Mouse (Mus musculus) right cerebral cortex, postnatal 36 days (tissue): ENCODE measurements around the gene Mylpf.
A peak's percentile ranks its signal among the peaks of the same experiment; 100 is the strongest.
"Not testable (repeated sequence)": the region's sequence is repeated elsewhere in the genome, so short reads cannot be mapped to it uniquely, and the experiment has no call there.

Experiments
- DNase-seq, 2 experiments: peaks; one replicate each; pipeline ENCODE4 v3.0.0; 2022; ENCODE audit warnings: low spot score in 2 of 2, mixed read lengths in 1 of 2

Mylpf gene

GRCm38 (mm10) chr7:127208553-127209438 lies at the start of gene Mylpf:
Gene Mylpf (plus strand): TSS chr7:127208890.
- DNase-seq = peak; percentile 91 to 97

GRCm38 (mm10) chr7:127162546-127162945 lies 46.1 kb upstream of the Mylpf start:
- no peak for DNase-seq

GRCm38 (mm10) chr7:127164002-127164401 lies 44.7 kb upstream of the Mylpf start:
- DNase-seq = no peak

- DNase-seq = no peak
Measured at GRCm38 (mm10) chr7:127165607-127166493, 42.8 kb upstream of the Mylpf start.

GRCm38 (mm10) chr7:127166501-127166900 lies 42.2 kb upstream of the Mylpf start:
- no peak for DNase-seq

- no peak for DNase-seq
Measured at GRCm38 (mm10) chr7:127176937-127177336, 31.8 kb upstream of the Mylpf start.

- no peak for DNase-seq
Measured at GRCm38 (mm10) chr7:127180783-127181182, 27.9 kb upstream of the Mylpf start.

GRCm38 (mm10) chr7:127181724-127182123 lies 27.0 kb upstream of the Mylpf start:
- not testable (repeated sequence) for DNase-seq

GRCm38 (mm10) chr7:127183345-127183744 lies 25.3 kb upstream of the Mylpf start:
- no peak for DNase-seq

GRCm38 (mm10) chr7:127183828-127184227 lies 24.9 kb upstream of the Mylpf start:
- no peak for DNase-seq

GRCm38 (mm10) chr7:127184720-127185119 lies 24.0 kb upstream of the Mylpf start:
- DNase-seq = no peak

GRCm38 (mm10) chr7:127185601-127186000 lies 23.1 kb upstream of the Mylpf start:
- DNase-seq = no peak

GRCm38 (mm10) chr7:127187351-127187750 lies 21.3 kb upstream of the Mylpf start:
- DNase-seq = no peak

GRCm38 (mm10) chr7:127188305-127189276 lies 20.1 kb upstream of the Mylpf start:
- no peak for DNase-seq

GRCm38 (mm10) chr7:127190672-127191071 lies 18.0 kb upstream of the Mylpf start:
- DNase-seq = no peak

GRCm38 (mm10) chr7:127192989-127193388 lies 15.7 kb upstream of the Mylpf start:
- DNase-seq = no peak

- no peak for DNase-seq
Measured at GRCm38 (mm10) chr7:127194011-127194632, 14.6 kb upstream of the Mylpf start.

- no peak for DNase-seq
Measured at GRCm38 (mm10) chr7:127194633-127195029, 14.1 kb upstream of the Mylpf start.

- peak; percentile 95 to 98 for DNase-seq
Measured at GRCm38 (mm10) chr7:127195544-127196295, 13.0 kb upstream of the Mylpf start, which contains the start of gene Cd2bp2. Gene Cd2bp2 (minus strand): TSS chr7:127196050.

- DNase-seq = no peak
Measured at GRCm38 (mm10) chr7:127196484-127196883, 12.2 kb upstream of the Mylpf start.
